In the genomic region with DNA sequence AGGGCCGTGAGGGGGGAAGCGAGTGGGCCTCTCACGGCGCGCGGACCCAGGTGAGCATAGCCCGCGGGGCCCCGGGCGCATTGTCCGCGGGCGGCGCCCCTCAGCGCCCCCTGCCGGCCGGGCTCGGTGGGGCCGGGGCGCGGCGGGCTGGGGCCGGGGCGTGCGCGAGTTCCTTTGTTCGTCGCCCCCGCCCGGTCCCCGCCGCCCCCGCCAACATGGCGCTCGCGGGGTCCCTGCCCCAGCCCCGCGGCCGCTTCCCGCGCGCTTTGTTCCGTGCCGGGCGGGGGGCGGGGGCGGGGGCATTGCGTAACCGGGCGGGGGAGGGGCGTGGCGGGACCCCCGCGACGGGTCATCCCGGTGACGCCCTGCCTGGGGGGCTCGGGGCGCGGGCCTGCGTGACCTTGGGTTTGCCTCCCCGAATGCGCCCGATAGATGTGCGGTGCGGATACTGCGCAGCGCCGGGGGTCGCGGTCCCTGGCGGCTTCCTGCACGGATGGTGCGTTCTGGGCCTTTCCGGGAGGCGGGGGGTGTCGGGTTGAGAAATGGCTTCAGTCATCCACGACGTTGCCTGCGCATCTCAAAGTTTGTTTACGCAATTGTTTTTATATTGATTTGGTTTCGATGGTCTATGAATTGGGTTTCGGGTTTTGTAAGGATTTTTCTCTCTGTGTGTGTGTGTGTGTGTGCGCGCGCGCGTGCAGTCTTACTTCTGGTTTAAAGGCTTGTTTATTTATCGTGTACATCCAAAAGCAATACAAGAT, we compare ENCODE assay signal across 7 mouse cellular contexts. TPM values are rescaled to one million over a fixed set of nuclear protein-coding genes. Genes with fewer than 3 reads are reported as not detected.
DNase-seq lines count a peak whose midpoint lies in the region; ATAC-seq and TF ChIP-seq lines count a peak whose summit lies in the region.

No protein-coding gene starts in this region.

- H3K9me3 ChIP-seq in limb, embryonic 13.5 days = no peaks in the 10 kb centered on the region; the same call in 1 of the 2 replicates
- 0 out of 2 replicates have a peak, but pooled peaks cover 5% of the 10 kb centered on the region for H3K9me3 ChIP-seq in midbrain, embryonic 13.5 days

- peak; percentile 69 for DNase-seq in adrenal gland, adult 2 months
- peak; percentile 81 for DNase-seq in embryo, embryonic 9.5 days (ENCODE audit: extremely low spot score)
- DNase-seq in heart, adult 8-10 months (ENCODE audit: low spot score) = peak; percentile 46
- peak; percentile 58 for DNase-seq in kidney, adult 2 months
- peak; percentile 12 for DNase-seq in spleen, adult 12 weeks (ENCODE audit: low spot score)

- peaks cover 15% of the 10 kb centered on the region; the same call in 1 of the 2 replicates for H3K4me1 ChIP-seq in kidney, adult 2 months (ENCODE audit: control insufficient read depth, insufficient read depth, low read length)
- peaks cover 28% of the 10 kb centered on the region for H3K4me1 ChIP-seq in limb, embryonic 13.5 days
- peaks cover 29% of the 10 kb centered on the region for H3K4me1 ChIP-seq in midbrain, embryonic 13.5 days (replicated peaks)

- no peak for TF ChIP-seq CTCF in kidney, adult 2 months (conservative IDR thresholded peaks at IDR 0.05; ENCODE audit: insufficient read depth, insufficient read length, low read depth, low read length)

- no peak for TF ChIP-seq POLR2A in kidney, adult 2 months (IDR thresholded peaks at IDR 0.05; ENCODE audit: low read depth, low read length)

- peak overlapping the region; percentile 65 for H3K4me2 ChIP-seq in limb, embryonic 13.5 days (replicated peaks)
- peak overlapping the region; percentile 80 for H3K4me2 ChIP-seq in midbrain, embryonic 13.5 days (replicated peaks)

- ATAC-seq in limb, embryonic 13.5 days (ENCODE audit: low FRiP score, low read depth) = peak; percentile 76
- peak; percentile 52 for ATAC-seq in midbrain, embryonic 13.5 days

- peak overlapping the region; percentile 98 for H3K9ac ChIP-seq in limb, embryonic 13.5 days
- peak overlapping the region; percentile 97 for H3K9ac ChIP-seq in midbrain, embryonic 13.5 days (replicated peaks)

- WGBS in kidney, adult 2 months = 1% methylated on average over 59 of the region's 89 CpGs
- 1% methylated on average over 63 of the region's 89 CpGs for WGBS in limb, embryonic 13.5 days
- WGBS in midbrain, embryonic 13.5 days = 2% methylated on average over 53 of the region's 89 CpGs

- peak overlapping the region; percentile 96 for H3K27ac ChIP-seq in kidney, adult 2 months (ENCODE audit: insufficient read depth, low read depth, low read length)
- H3K27ac ChIP-seq in limb, embryonic 13.5 days = peak overlapping the region; percentile 95
- H3K27ac ChIP-seq in midbrain, embryonic 13.5 days = peak overlapping the region; percentile 93

- no peaks in the 10 kb centered on the region for H3K27me3 ChIP-seq in kidney, adult 2 months (replicated peaks; ENCODE audit: control insufficient read depth, insufficient read depth, low read length)
- H3K27me3 ChIP-seq in limb, embryonic 13.5 days = no peaks in the 10 kb centered on the region
- no peaks in the 10 kb centered on the region for H3K27me3 ChIP-seq in midbrain, embryonic 13.5 days

- no peaks in the 10 kb centered on the region for H3K36me3 ChIP-seq in kidney, adult 2 months (ENCODE audit: control insufficient read depth, insufficient read depth, low read length)
- H3K36me3 ChIP-seq in limb, embryonic 13.5 days = peaks cover 23% of the 10 kb centered on the region
- H3K36me3 ChIP-seq in midbrain, embryonic 13.5 days = peaks cover 20% of the 10 kb centered on the region

- peak overlapping the region; percentile 97 for H3K4me3 ChIP-seq in kidney, adult 2 months (ENCODE audit: insufficient read depth, low read depth, low read length)
- peak overlapping the region; percentile 73 for H3K4me3 ChIP-seq in limb, embryonic 13.5 days
- peak overlapping the region; percentile 81 for H3K4me3 ChIP-seq in midbrain, embryonic 13.5 days (replicated peaks)

RNA-seq across cellular contexts. Expression of gene Spin1, which starts 0.5 kb away (rescaled TPM):
- 10 to 100 TPM; 54.1 to 67.6 TPM for total RNA-seq in adrenal gland, adult 2 months (2021)
- polyA plus RNA-seq in adrenal gland, adult 2 months (2012; rRNA removed) = 8.2 and 8.5 TPM in 2 replicates
- total RNA-seq in heart, adult 8-10 months (2022) = 10 to 100 TPM; 28.5 to 34.5 (median 32.8) TPM
- 23.3 and 30.8 TPM in 2 replicates for polyA plus RNA-seq in kidney, adult 2 months (2012; rRNA removed)
- polyA plus RNA-seq in limb, embryonic 13.5 days (2015; fragmentation: Nextera tagmentation; extraction: Ambion mirVana) = 125 and 131 TPM in 2 replicates
- polyA plus RNA-seq in midbrain, embryonic 13.5 days (2015; fragmentation: Nextera tagmentation; extraction: Ambion mirVana) = 136 and 144 TPM in 2 replicates

Comparison
In these comparisons a context has a peak if more than half of its experiments do, and no peak if none do; other contexts are left out.
1. Peak in every context shown above with its lines: DNase-seq, ATAC-seq, H3K4me3 ChIP-seq and H3K27ac ChIP-seq.
2. DNase-seq: peak in every context shown above with its lines; median percentile 81 in embryo, embryonic 9.5 days; 69 in adrenal gland, adult 2 months; 58 in kidney, adult 2 months; 46 in heart, adult 8-10 months; 12 in spleen, adult 12 weeks.